Mouse (Mus musculus): ENCODE results near the gene Lcor.

- no peak for TF ChIP-seq CTCF (IDR thresholded peaks at IDR 0.05; ENCODE audit: insufficient read depth, low read depth, low read length)
- no peak for TF ChIP-seq POLR2A (IDR thresholded peaks at IDR 0.05; ENCODE audit: insufficient read depth, low read depth, low read length)
These were observed 25.3 kb upstream of the Lcor start for GRCm38 (mm10) chr19:41457181-41457580.

All from olfactory bulb, adult 2 months (tissue).